14 mouse cellular contexts compared by ENCODE assay signal in genomic region chr4:140689873-140690655, GRCm38 (mm10). TPM values are rescaled to one million over a fixed set of nuclear protein-coding genes. Genes with fewer than 3 reads are reported as not detected.
DNase-seq lines count a peak whose midpoint lies in the region; ATAC-seq and TF ChIP-seq lines count a peak whose summit lies in the region.
"Had no signal": no experiment of that assay in that cellular context is flagged by ENCODE, and none has a peak within 500 bp of the region (broad histone marks: within the 10 kb centered on the region; RNA-seq: fewer than 3 reads in every experiment).

No protein-coding gene starts in this region.

- H3K27ac ChIP-seq in heart, embryonic 10.5 days: 0 out of 2 replicates have a peak overlapping the region, but pooled peaks have one; percentile 25
- no peak overlapping the region for H3K27ac ChIP-seq in heart, adult 2 months
- no peak overlapping the region; the same call in 1 of the 2 replicates for H3K27ac ChIP-seq in hindbrain, embryonic 10.5 days
- H3K27ac ChIP-seq: heart, embryonic 15.5 days; kidney, postnatal 0 days had no signal

- H3K9ac ChIP-seq in heart, adult 2 months (ENCODE audit: low read depth, low read length): no peak overlapping the region
- H3K9ac ChIP-seq: heart, embryonic 15.5 days had no signal

- no peak for TF ChIP-seq CTCF in heart, adult 2 months (IDR thresholded peaks at IDR 0.05)

- H3K36me3 ChIP-seq in heart, embryonic 10.5 days: no peaks in the 10 kb centered on the region
- no peaks in the 10 kb centered on the region for H3K36me3 ChIP-seq in heart, adult 2 months (ENCODE audit: control insufficient read depth, insufficient read depth, low read length)
- H3K36me3 ChIP-seq in hindbrain, embryonic 10.5 days: no peaks in the 10 kb centered on the region
- H3K36me3 ChIP-seq: heart, embryonic 15.5 days had no signal

- peak; percentile 60 for ATAC-seq in common myeloid progenitor, adult 5-6 weeks (replicated peaks; ENCODE audit: low read depth, poor library complexity, severe bottlenecking)
- 0 out of 2 replicates have a peak, but pooled peaks have one; percentile 55 for ATAC-seq in megakaryocyte-erythroid progenitor cell, adult 5-6 weeks (replicated peaks; ENCODE audit: low FRiP score, low TSS enrichment, poor library complexity, severe bottlenecking)
- ATAC-seq: forebrain, embryonic 16.5 days had no signal

- H3K27me3 ChIP-seq in heart, embryonic 10.5 days (ENCODE audit: insufficient read depth, poor library complexity, severe bottlenecking): peaks cover 12% of the 10 kb centered on the region; the same call in 1 of the 2 replicates
- no peaks in the 10 kb centered on the region for H3K27me3 ChIP-seq in heart, adult 2 months (ENCODE audit: control insufficient read depth, insufficient read depth, low read length)
- peaks cover 6% of the 10 kb centered on the region for H3K27me3 ChIP-seq in hindbrain, embryonic 10.5 days (ENCODE audit: insufficient read depth, poor library complexity, severe bottlenecking)
- H3K27me3 ChIP-seq: heart, embryonic 15.5 days had no signal

- TF ChIP-seq EP300 in heart, adult 2 months (IDR thresholded peaks at IDR 0.05; ENCODE audit: insufficient read depth, low read depth, low read length): no peak

- no peaks in the 10 kb centered on the region for H3K79me2 ChIP-seq in heart, adult 2 months (replicated peaks; ENCODE audit: control insufficient read depth, insufficient read depth, low read length)

- H3K4me3 ChIP-seq in heart, embryonic 10.5 days: no peak overlapping the region
- H3K4me3 ChIP-seq in heart, adult 2 months: no peak overlapping the region
- H3K4me3 ChIP-seq in hindbrain, embryonic 10.5 days: no peak overlapping the region
- H3K4me3 ChIP-seq: heart, embryonic 15.5 days had no signal

- WGBS in heart, embryonic 10.5 days: 60% methylated on average over 16 of the region's 16 CpGs
- WGBS in heart, adult 2 months: 72% methylated on average over 16 of the region's 16 CpGs
- WGBS in hindbrain, embryonic 10.5 days: 76% methylated on average over 16 of the region's 16 CpGs

- DNase-seq in heart, embryonic 10.5 days (ENCODE audit: low spot score): peak; percentile 79
- DNase-seq in heart, adult 2 months: no peak
- DNase-seq in A20 (ENCODE audit: low read depth, low spot score): peak; percentile 92
- no peak for DNase-seq in hindbrain, embryonic 10.5 days (ENCODE audit: low spot score)
- no peak for DNase-seq in left cerebral cortex, postnatal 4 days
- no peak for DNase-seq in cerebellum, postnatal 4 days (ENCODE audit: low spot score in 2 of 2)
- DNase-seq: adrenal gland, postnatal 10 days; cerebellum, postnatal 14 days; midbrain, embryonic 14.5 days had no signal

- H3K9me3 ChIP-seq in heart, embryonic 10.5 days: no peaks in the 10 kb centered on the region
- no peaks in the 10 kb centered on the region for H3K9me3 ChIP-seq in hindbrain, embryonic 10.5 days
- H3K9me3 ChIP-seq: heart, embryonic 15.5 days had no signal

- peaks cover 16% of the 10 kb centered on the region for H3K4me1 ChIP-seq in heart, embryonic 10.5 days
- no peaks in the 10 kb centered on the region for H3K4me1 ChIP-seq in heart, adult 2 months (ENCODE audit: control insufficient read depth, insufficient read depth, low read length)
- H3K4me1 ChIP-seq in hindbrain, embryonic 10.5 days (replicated peaks): peaks cover 32% of the 10 kb centered on the region
- H3K4me1 ChIP-seq: heart, embryonic 15.5 days had no signal

- intact Hi-C loops in heart, adult 2 months (cut with DNase I): no loop called here
- intact Hi-C loops in left cerebral cortex, postnatal 4 days (cut with DNase I): no loop called here

- no peak for TF ChIP-seq POLR2A in heart, adult 2 months (IDR thresholded peaks at IDR 0.05; ENCODE audit: insufficient read depth, low read depth, low read length)

RNA-seq across cellular contexts. Expression of gene Rcc2, which starts 10.3 kb away (rescaled TPM):
- polyA plus RNA-seq in heart, embryonic 10.5 days (2016; fragmentation: Nextera tagmentation; extraction: Ambion mirVana): 18.0 and 29.0 TPM in 2 replicates
- 10 to 100 TPM; 13.7 to 14.2 TPM for total RNA-seq in heart, adult 2 months (2021)
- polyA plus RNA-seq in heart, adult 2 months (2012; rRNA removed): 12.4 and 14.1 TPM in 2 replicates
- total RNA-seq in common myeloid progenitor, adult 5-6 weeks (2017): 149 and 161 TPM in 2 replicates
- total RNA-seq in megakaryocyte-erythroid progenitor cell, adult 5-6 weeks (2014; fragmentation: Nextera tagmentation): 211 and 220 TPM in 2 replicates
- total RNA-seq in megakaryocyte-erythroid progenitor cell, adult 5-6 weeks (2017): 134 and 194 TPM in 2 replicates
- polyA plus RNA-seq in hindbrain, embryonic 10.5 days (2016; fragmentation: Nextera tagmentation; extraction: Ambion mirVana): 33.9 and 37.5 TPM in 2 replicates
- total RNA-seq in left cerebral cortex, postnatal 4 days (2021): 10 to 100 TPM; 59.4 to 63.3 TPM

RNA-seq across cellular contexts. Expression of gene Arhgef10l, which starts 24.3 kb away (rescaled TPM):
- polyA plus RNA-seq in heart, embryonic 10.5 days (2016; fragmentation: Nextera tagmentation; extraction: Ambion mirVana): 13.3 and 14.9 TPM in 2 replicates
- 10 to 100 TPM; 61.0 to 74.4 TPM for total RNA-seq in heart, adult 2 months (2021)
- polyA plus RNA-seq in heart, adult 2 months (2012; rRNA removed): 54.7 and 75.6 TPM in 2 replicates
- total RNA-seq in common myeloid progenitor, adult 5-6 weeks (2017): 0.78 and 1.8 TPM in 2 replicates
- total RNA-seq in megakaryocyte-erythroid progenitor cell, adult 5-6 weeks (2014; fragmentation: Nextera tagmentation): 0.07 TPM in 1 of 2 replicates, not detected in the other
- not detected in 2 replicates for total RNA-seq in megakaryocyte-erythroid progenitor cell, adult 5-6 weeks (2017)
- 23.7 and 32.3 TPM in 2 replicates for polyA plus RNA-seq in hindbrain, embryonic 10.5 days (2016; fragmentation: Nextera tagmentation; extraction: Ambion mirVana)
- 10 to 100 TPM; 50.6 to 52.0 TPM for total RNA-seq in left cerebral cortex, postnatal 4 days (2021)

RNA-seq across cellular contexts. Expression of gene Padi6, which starts 52.4 kb away (rescaled TPM):
- polyA plus RNA-seq in heart, embryonic 10.5 days (2016; fragmentation: Nextera tagmentation; extraction: Ambion mirVana): not detected in 2 replicates
- total RNA-seq in heart, adult 2 months (2021): not detected
- polyA plus RNA-seq in heart, adult 2 months (2012; rRNA removed): not detected in 2 replicates
- total RNA-seq in common myeloid progenitor, adult 5-6 weeks (2017): not detected in 2 replicates
- total RNA-seq in megakaryocyte-erythroid progenitor cell, adult 5-6 weeks (2014; fragmentation: Nextera tagmentation): not detected in 2 replicates
- total RNA-seq in megakaryocyte-erythroid progenitor cell, adult 5-6 weeks (2017): not detected in 2 replicates
- polyA plus RNA-seq in hindbrain, embryonic 10.5 days (2016; fragmentation: Nextera tagmentation; extraction: Ambion mirVana): 0.06 TPM in 1 of 2 replicates, not detected in the other
- 1 to 10 TPM in 1 of 2 experiments, under 1 TPM in 1; 0.42 to 1.4 TPM for total RNA-seq in left cerebral cortex, postnatal 4 days (2021)
- polyA plus RNA-seq: forebrain, embryonic 16.5 days; heart, embryonic 15.5 days; midbrain, embryonic 14.5 days had no signal

Comparison
In these comparisons a context has a peak if more than half of its experiments do, and no peak if none do; other contexts are left out.
1. DNase-seq: peak in heart, embryonic 10.5 days (single experiment) and A20 (single experiment); none in heart, adult 2 months (0 of 2), hindbrain, embryonic 10.5 days (single experiment), left cerebral cortex, postnatal 4 days (single experiment) and cerebellum, postnatal 4 days (0 of 2).
2. RNA of gene Arhgef10l, which starts 24.3 kb away (total RNA-seq): 61.0 to 74.4 TPM in heart, adult 2 months and 50.6 to 52.0 TPM in left cerebral cortex, postnatal 4 days; 0.78 to 1.8 TPM in common myeloid progenitor, adult 5-6 weeks and 0.07 TPM in megakaryocyte-erythroid progenitor cell, adult 5-6 weeks; every median in the first group is over 10 times any median in the second.